9 mouse cellular contexts compared by ENCODE assay signal in genomic region chrX:169112662-169113061, GRCm38 (mm10).
DNase-seq lines count a peak whose midpoint lies in the region; ATAC-seq and TF ChIP-seq lines count a peak whose summit lies in the region.
"Had no signal": no experiment of that assay in that cellular context is flagged by ENCODE, and none has a peak within 500 bp of the region (broad histone marks: within the 10 kb centered on the region; RNA-seq: fewer than 3 reads in every experiment).

No protein-coding gene starts in this region.

- no peak overlapping the region for H3K9ac ChIP-seq in intestine, embryonic 15.5 days
- no peak overlapping the region for H3K9ac ChIP-seq in intestine, postnatal 0 days (ENCODE audit: low read depth, low read length)
- no peak overlapping the region for H3K9ac ChIP-seq in forebrain, embryonic 14.5 days (ENCODE audit: low read length)
- H3K9ac ChIP-seq: embryonic facial prominence, embryonic 12.5 days had no signal

- DNase-seq in Muller cell, postnatal 12 days (ENCODE audit: inconsistent ontology term) = peak; percentile 89
- DNase-seq in gastrocnemius, postnatal 10 days = peak; percentile 29
- DNase-seq in kidney, postnatal 4 days = peak; percentile 36 to 51
- no peak for DNase-seq in spleen, postnatal 10 days (ENCODE audit: low spot score in 2 of 2)
- no peak for DNase-seq in forebrain, embryonic 14.5 days (ENCODE audit: low spot score)
- DNase-seq in thymus, postnatal 36 days = no peak

- no peaks in the 10 kb centered on the region for H3K36me3 ChIP-seq in intestine, embryonic 15.5 days
- H3K36me3 ChIP-seq in intestine, postnatal 0 days (ENCODE audit: control insufficient read depth, insufficient read depth) = no peaks in the 10 kb centered on the region
- no peaks in the 10 kb centered on the region for H3K36me3 ChIP-seq in forebrain, embryonic 14.5 days (ENCODE audit: control insufficient read depth, insufficient read depth, low read length)
- H3K36me3 ChIP-seq: embryonic facial prominence, embryonic 12.5 days had no signal

- TF ChIP-seq CTCF in intestine, postnatal 0 days (IDR thresholded peaks at IDR 0.05; ENCODE audit: low read depth) = no peak

- WGBS in intestine, embryonic 15.5 days = 58% methylated on average over 4 of the region's 4 CpGs
- 60% methylated on average over 4 of the region's 4 CpGs for WGBS in intestine, postnatal 0 days
- 72% methylated on average over 4 of the region's 4 CpGs for WGBS in forebrain, embryonic 14.5 days

- H3K9me3 ChIP-seq in intestine, embryonic 15.5 days = no peaks in the 10 kb centered on the region
- H3K9me3 ChIP-seq in intestine, postnatal 0 days (ENCODE audit: control insufficient read depth) = no peaks in the 10 kb centered on the region
- no peaks in the 10 kb centered on the region for H3K9me3 ChIP-seq in forebrain, embryonic 14.5 days (replicated peaks; ENCODE audit: control insufficient read depth, low read length)
- H3K9me3 ChIP-seq: embryonic facial prominence, embryonic 12.5 days had no signal

- H3K27ac ChIP-seq in intestine, embryonic 15.5 days = 0 out of 2 replicates have a peak overlapping the region, but pooled peaks have one; percentile 17
- no peak overlapping the region for H3K27ac ChIP-seq in intestine, postnatal 0 days (ENCODE audit: low read depth, low read length)
- no peak overlapping the region for H3K27ac ChIP-seq in forebrain, embryonic 14.5 days (ENCODE audit: low read depth, low read length)
- H3K27ac ChIP-seq: embryonic facial prominence, embryonic 12.5 days had no signal

- no peak overlapping the region for H3K4me3 ChIP-seq in intestine, embryonic 15.5 days (replicated peaks)
- no peak overlapping the region for H3K4me3 ChIP-seq in intestine, postnatal 0 days (ENCODE audit: low read depth, low read length)
- no peak overlapping the region for H3K4me3 ChIP-seq in forebrain, embryonic 14.5 days (ENCODE audit: low read depth, low read length)
- H3K4me3 ChIP-seq: embryonic facial prominence, embryonic 12.5 days had no signal

- H3K4me1 ChIP-seq in intestine, embryonic 15.5 days (replicated peaks) = no peaks in the 10 kb centered on the region
- H3K4me1 ChIP-seq in intestine, postnatal 0 days (replicated peaks; ENCODE audit: control insufficient read depth, insufficient read depth, low read length) = no peaks in the 10 kb centered on the region
- H3K4me1 ChIP-seq in forebrain, embryonic 14.5 days (ENCODE audit: control insufficient read depth, insufficient read depth, low read length) = no peaks in the 10 kb centered on the region
- H3K4me1 ChIP-seq: embryonic facial prominence, embryonic 12.5 days had no signal

- no peak overlapping the region for H3K4me2 ChIP-seq in intestine, embryonic 15.5 days (replicated peaks)
- H3K4me2 ChIP-seq in intestine, postnatal 0 days (replicated peaks; ENCODE audit: low read depth) = no peak overlapping the region
- no peak overlapping the region for H3K4me2 ChIP-seq in forebrain, embryonic 14.5 days (ENCODE audit: low read length)
- H3K4me2 ChIP-seq: embryonic facial prominence, embryonic 12.5 days had no signal

- no peaks in the 10 kb centered on the region for H3K27me3 ChIP-seq in intestine, embryonic 15.5 days (replicated peaks)
- H3K27me3 ChIP-seq in intestine, postnatal 0 days (replicated peaks; ENCODE audit: control insufficient read depth, insufficient read depth, low read length) = no peaks in the 10 kb centered on the region
- H3K27me3 ChIP-seq in forebrain, embryonic 14.5 days (replicated peaks; ENCODE audit: control insufficient read depth, insufficient read depth, low read length) = no peaks in the 10 kb centered on the region
- H3K27me3 ChIP-seq: embryonic facial prominence, embryonic 12.5 days had no signal

- ATAC-seq in intestine, embryonic 15.5 days = peak; percentile 65
- ATAC-seq in intestine, postnatal 0 days = no peak
- ATAC-seq in forebrain, embryonic 14.5 days = no peak

Comparison
In these comparisons a context has a peak if more than half of its experiments do, and no peak if none do; other contexts are left out.
1. DNase-seq: peak in Muller cell, postnatal 12 days (single experiment), gastrocnemius, postnatal 10 days (single experiment) and kidney, postnatal 4 days (2 of 2); none in spleen, postnatal 10 days (0 of 2), forebrain, embryonic 14.5 days (single experiment) and thymus, postnatal 36 days (0 of 2).